Mouse (Mus musculus) lung, postnatal 25 days (tissue): ENCODE data around the gene Tnni2.

Experiments used
- DNase-seq: peaks from one replicate; pipeline ENCODE4 v3.0.0; 2022; ENCODE audit warnings: low spot score

Gene Tnni2

GRCm38 (mm10) chr7:142484780-142485179, 43.2 kb downstream of the Tnni2 start:
- DNase-seq: no peak

- DNase-seq: no peak
These were observed 45.1 kb downstream of the Tnni2 start for GRCm38 (mm10) chr7:142486751-142487162.

DNA sequence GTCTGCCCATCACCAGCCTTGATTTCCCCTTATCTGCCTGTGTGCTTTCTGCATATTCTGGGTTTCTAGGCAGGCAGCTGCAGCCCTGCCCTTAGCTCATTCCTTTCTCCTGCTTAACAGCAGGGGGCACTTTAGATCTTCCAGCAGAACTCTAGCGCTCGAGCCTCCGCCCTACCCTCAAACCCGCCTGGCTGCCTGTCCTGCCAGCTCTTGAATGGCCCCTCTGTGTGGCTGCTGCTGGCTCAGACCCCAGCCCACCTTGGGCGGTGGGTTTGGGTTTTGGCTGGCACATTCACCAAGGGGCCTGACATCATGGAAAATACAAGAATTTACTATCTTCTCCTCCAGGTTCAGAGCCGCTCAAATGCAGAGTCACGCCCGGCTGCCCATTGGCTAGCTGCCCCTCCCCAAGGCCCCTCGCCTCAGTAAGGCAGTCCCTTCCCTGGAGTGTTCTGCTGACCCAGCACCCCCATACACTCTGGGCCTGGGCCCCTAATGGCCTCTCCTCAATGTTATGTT, 45.8 kb downstream of the Tnni2 start:
- no peak for DNase-seq

DNA sequence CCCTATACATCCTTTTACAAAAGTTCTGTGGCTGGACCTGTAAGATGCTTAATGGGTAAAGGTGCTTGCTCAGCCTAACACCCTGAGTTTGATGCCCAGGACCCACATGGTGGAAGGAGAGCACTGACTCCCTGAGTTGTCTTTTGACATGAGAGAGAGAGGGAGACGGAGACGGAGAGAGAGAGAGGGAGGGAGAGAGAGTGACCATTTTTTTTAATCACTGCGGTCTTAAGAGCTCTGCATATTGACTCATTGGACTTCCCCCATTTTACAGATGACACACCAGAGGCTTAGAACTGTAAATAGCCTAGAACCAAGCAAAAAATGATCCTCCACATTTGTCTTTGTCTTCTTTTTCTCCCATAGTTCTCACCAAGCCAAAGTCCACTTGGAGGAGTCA, 46.4 kb downstream of the Tnni2 start:
- DNase-seq: no peak

DNA sequence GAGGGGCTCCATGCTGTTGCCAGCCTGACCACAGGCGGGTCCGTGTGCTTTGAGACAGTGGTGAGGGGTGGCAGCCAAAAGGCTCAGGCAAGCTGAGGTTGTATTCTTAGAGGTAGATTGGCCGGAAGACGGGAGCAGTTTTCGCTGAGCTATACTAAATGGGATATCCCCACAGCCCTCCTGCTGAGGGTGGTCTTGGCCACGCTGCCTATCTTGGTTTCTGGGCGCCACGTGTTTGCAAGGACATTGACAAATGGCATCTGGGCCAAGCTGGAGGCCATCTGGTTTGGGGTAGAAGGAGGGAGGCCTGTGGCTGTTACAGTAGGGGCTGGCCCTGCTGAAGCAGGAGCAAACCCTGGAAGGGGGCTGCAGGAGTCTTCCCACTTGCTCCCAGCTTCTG, 51.9 kb downstream of the Tnni2 start:
- DNase-seq: no peak
